Mouse (Mus musculus) heart, postnatal 4 days (tissue): ENCODE data around the gene Mmp24. TPM values are rescaled to one million over a fixed set of nuclear protein-coding genes. Genes with fewer than 3 reads are reported as not detected.

ENCODE experiments used
- DNase-seq: peaks from one replicate; pipeline ENCODE4 v3.0.0; 2021
- total RNA-seq, 2 experiments: library from RNA; stranded (reverse); gene quantifications; 2 replicates each; pipeline ENCODE4 v1.2.3; 2021

The Mmp24 gene
- total RNA-seq, 2 experiments from 2014 or later = 0.07 TPM

DNA sequence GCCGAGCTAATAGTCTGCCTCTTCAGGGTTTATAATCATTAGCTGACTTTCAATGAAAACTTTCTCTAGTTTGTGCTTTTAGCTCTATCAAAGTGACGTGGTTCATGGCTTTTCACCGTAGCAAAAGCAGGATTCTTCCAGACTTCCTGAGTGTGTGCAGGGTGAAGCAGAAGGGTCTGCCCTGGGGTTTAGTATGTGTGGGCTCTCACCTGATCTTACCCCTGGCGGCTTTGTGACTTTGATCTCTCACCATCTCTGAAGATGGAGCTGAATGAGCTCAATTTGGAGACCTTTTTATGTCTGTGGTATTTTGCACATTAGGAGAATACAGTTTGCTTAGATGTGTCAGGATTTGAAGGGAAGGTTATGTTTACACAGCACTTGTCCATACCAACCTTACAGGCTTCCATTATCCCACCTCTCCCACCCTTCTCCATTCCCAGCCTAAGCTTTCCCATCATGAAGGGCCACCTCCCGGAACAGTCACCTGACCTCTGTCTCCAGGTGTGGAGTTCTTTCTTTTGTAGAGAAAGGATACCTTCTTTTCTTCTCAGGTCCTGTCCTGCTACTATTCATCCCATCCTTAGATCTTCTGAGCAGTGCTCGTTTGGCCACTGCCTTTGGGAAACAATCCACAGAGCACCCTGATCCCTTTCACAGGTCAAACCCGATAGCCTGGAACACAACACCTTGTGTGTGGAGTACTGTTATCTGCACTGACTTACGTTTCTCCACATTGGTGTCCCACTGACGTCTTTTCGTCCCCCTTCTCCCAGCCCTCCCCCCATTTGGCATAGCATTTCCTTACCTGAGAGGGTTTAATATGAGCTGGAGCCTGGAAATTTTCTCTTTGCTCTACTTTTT lies 1.9 kb downstream of the Mmp24 start:
- DNase-seq = no peak

DNA sequence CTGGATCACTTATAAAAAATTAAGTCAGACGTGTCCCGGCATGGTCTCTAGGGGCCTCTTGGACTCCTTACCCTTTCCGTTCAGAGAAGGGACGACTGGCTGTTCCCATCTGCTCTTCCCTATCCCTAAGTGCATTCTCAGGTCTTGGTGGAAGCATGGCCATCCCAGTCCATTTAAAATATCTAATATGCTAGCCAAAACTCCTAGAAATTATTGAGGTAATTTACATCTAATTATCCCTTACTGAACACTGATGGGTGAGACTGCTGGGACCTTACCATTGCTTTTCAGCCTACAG lies 2.5 kb downstream of the Mmp24 start:
- no peak for DNase-seq

- DNase-seq = no peak
These were observed 2.9 kb downstream of the Mmp24 start for GRCm38 (mm10) chr2:155778004-155778403.

DNA sequence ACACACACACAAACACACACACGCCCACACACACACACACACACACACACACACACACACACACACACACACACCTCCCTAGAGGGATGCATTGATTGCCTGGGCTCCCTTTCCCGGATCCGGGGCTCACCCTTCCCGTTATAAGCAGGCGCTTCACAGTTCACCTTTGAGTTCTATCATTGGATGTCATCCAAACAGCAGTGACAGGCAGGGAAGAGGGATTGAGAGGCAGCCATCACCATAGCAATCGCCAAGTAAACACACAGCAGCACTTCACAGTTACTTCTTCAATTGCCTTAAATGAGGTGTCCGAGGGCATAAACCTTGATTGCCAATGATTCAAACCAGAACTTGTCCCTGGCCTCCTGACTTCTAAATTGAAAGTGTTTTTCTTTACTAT lies 3.9 kb downstream of the Mmp24 start:
- no peak for DNase-seq

- no peak for DNase-seq
These were observed 4.4 kb downstream of the Mmp24 start for GRCm38 (mm10) chr2:155779506-155779905.

GRCm38 (mm10) chr2:155784534-155784933 lies 9.4 kb downstream of the Mmp24 start:
- DNase-seq = no peak

GRCm38 (mm10) chr2:155786905-155787304 lies 11.8 kb downstream of the Mmp24 start:
- no peak for DNase-seq

GRCm38 (mm10) chr2:155787949-155788931 lies 13.1 kb downstream of the Mmp24 start:
- no peak for DNase-seq

DNA sequence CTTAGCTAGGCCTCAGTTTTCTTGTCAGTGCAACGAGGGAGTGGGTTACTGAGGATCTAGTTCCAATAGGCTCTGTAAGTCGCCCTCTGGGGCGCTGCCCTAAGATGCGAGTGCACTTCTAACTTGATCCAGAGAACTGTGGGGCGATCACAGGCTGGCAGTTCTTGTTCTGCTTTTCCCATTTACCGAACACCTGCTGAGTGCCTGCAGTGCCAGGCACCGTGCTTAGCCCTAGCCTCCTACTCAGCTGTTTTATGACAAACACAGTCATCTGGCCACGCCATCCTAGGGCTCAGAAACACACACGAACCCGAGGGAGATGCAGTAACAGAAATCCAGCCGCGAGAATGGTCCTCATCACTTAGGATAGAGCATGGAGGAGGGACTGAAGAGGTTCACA lies 17.8 kb downstream of the Mmp24 start:
- no peak for DNase-seq

- no peak for DNase-seq
These were observed 19.7 kb downstream of the Mmp24 start for GRCm38 (mm10) chr2:155794674-155795445.

DNA sequence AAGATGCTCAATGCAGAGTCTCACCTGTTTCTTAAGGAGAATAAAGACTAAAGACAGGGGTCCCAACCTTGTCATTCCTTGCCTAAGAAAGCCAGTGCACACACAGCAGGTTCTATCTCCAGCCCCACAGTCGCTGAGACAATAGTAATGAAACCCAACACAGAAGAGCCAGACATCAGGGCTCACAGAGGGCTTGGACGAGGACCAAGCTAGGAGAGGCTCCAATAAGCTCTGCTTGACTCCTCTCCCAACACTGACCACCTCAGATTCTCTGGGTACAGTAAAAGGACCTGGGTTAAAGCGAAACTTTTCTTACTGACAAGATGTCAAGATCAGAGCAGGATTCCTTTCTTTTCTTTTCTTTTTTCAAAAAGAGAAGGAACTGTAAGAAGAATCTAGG lies 23.5 kb downstream of the Mmp24 start:
- no peak for DNase-seq

DNA sequence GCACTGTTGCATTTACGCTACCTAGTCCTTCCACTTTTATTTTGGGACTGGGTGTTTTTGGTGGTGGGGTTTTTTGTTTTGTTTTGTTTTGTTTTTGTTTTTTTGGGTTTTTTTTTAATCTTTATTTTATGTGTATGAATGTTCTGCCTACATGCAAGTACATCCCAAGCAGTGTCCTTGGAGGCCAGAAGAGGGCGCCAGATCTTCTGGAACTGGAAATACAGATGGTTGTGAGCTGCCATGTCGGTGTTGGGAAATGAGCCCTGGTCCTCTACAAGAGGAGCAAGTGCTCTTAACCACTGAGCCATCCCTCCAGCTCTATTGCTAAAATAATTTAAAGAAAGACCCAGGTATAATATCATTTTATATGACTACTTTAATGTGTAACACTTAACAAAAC lies 27.6 kb downstream of the Mmp24 start:
- DNase-seq = no peak

DNA sequence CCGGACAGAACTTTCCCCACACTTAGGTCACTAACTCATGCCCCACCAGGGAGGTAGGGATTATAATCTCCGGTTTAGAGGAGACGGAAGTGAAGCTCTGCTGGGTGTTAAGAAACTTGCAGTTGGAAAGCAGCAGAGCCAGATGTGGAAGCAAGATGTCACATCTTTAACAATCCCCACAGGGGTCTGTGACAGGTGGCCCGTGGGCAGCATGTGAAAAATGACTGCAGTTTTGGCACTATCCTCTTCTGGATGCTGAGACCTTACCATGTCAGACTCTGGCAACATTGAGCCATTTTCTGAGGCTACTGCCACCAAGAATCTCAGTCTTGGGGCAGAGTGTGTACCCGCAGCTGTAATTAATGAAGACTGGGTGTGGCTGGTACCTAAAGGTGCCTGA lies 28.9 kb downstream of the Mmp24 start:
- DNase-seq = no peak

- peak; percentile 64 for DNase-seq
These were observed 30.2 kb downstream of the Mmp24 start for GRCm38 (mm10) chr2:155805231-155805924.

GRCm38 (mm10) chr2:155805925-155806255 lies 30.7 kb downstream of the Mmp24 start:
- DNase-seq = no peak

GRCm38 (mm10) chr2:155806548-155806947 lies 31.4 kb downstream of the Mmp24 start:
- peak; percentile 56 for DNase-seq

- no peak for DNase-seq
These were observed 32.3 kb downstream of the Mmp24 start for GRCm38 (mm10) chr2:155807408-155807807.

DNA sequence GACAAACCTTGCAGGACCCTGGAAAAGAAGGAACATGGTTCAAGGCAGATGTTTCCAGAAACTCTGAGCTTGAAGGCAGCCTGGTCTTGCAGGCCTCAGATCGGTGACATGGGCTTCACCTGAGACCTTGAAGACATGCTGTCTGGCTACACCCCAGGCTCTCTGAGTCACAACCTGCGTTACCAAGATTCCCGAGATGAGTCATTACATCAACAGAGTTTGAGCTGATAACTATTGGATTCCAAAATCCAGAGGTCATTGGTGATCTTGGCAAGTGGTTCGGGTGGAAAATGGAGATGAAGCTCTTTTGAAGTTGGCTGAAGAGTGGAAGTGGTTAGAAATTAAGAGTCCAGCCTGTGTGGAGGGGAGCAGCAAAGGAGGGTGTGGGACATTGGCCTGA lies 34.5 kb downstream of the Mmp24 start:
- no peak for DNase-seq

DNA sequence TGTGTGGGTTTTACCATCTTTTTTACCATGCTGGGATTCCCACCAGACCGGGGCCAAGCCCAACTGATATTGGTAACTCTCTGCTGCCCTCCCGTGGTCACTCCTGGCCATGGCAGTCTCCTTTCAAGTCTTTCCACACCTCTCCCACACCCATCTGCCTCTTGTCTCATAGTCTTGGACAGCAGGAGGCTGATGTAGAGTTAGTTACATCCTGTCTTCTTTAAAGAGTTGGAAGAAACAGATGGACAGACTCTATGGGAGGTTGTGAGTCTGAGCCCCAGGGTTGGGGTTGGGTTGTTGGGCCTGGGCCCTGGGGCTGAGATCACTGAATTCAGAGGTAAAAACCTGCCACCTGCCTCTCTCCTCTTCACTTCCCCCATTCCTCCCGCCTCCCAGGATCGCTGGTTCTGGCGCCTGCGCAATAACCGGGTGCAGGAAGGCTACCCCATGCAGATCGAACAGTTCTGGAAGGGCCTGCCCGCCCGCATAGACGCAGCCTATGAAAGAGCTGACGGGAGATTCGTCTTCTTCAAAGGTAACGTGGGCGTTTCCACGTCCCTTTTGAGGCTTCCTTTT lies 36.8 kb downstream of the Mmp24 start:
- peak; percentile 84 for DNase-seq

GRCm38 (mm10) chr2:155812637-155813036 lies 37.5 kb downstream of the Mmp24 start:
- DNase-seq = no peak

- no peak for DNase-seq
These were observed 39.7 kb downstream of the Mmp24 start for GRCm38 (mm10) chr2:155814829-155815228.

DNA sequence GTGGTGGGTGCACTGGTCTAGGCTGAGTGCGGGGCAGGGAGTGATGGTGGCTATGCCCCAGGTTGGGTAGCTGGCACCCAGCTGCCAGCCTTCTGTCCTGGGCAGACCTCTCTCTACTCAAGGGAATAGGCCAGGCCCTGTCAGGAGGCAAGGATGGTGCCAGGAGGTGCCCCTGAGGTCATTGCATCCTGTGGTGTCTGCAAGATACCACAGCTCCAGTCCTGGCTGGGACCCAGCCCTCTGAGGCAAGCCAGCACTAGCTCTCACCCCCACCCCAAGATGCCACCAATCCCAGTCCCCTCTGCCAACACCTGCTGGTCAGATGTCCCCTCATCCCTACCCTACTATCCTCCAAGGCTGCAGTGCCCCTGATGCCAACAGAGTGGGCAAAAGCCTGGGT lies 41.0 kb downstream of the Mmp24 start:
- DNase-seq = no peak
